Comparison of ENCODE assay signal across 25 mouse cellular contexts in the genomic region with DNA sequence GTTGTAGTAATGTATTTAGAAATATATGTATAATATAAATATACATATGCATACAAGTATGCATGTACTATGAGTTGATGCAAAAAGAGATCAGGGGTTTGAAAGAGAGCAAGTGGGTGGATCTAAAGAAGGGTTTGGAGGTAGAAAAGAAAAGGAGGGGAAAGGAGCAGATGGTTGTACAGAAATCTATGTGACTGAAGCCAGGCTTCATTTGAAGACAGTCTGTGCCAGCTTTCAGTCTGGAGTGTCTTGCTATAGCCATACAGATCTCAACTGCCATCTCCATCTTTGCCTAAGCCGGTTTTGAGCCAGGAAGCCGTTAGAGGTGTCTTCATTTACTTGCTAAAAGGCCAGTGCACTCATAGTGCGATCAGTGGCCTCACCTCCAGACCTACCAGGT. TPM values are rescaled to one million over a fixed set of nuclear protein-coding genes. Genes with fewer than 3 reads are reported as not detected.
DNase-seq lines count a peak whose midpoint lies in the region; ATAC-seq and TF ChIP-seq lines count a peak whose summit lies in the region.
"Had no signal": no experiment of that assay in that cellular context is flagged by ENCODE, and none has a peak within 500 bp of the region (broad histone marks: within the 10 kb centered on the region; RNA-seq: fewer than 3 reads in every experiment).

No protein-coding gene starts in this region.

- no peak overlapping the region for H3K9ac ChIP-seq in forebrain, postnatal 0 days
- H3K9ac ChIP-seq: embryonic facial prominence, embryonic 12.5 days; forebrain, embryonic 12.5 days had no signal

- ATAC-seq in forebrain, postnatal 0 days = no peak; the same call in 1 of the 2 replicates
- ATAC-seq: activated CD4-positive, CD25-positive, alpha-beta regulatory T cell, adult 4 months; CD4-positive, CD25-positive, alpha-beta regulatory T cell, adult 4 months; forebrain, embryonic 14.5 days; forebrain, embryonic 16.5 days; Patski had no signal

- H3K9me3 ChIP-seq in forebrain, postnatal 0 days (ENCODE audit: low read length) = no peaks in the 10 kb centered on the region
- no peaks in the 10 kb centered on the region for H3K9me3 ChIP-seq in forebrain, embryonic 10.5 days
- H3K9me3 ChIP-seq: embryonic facial prominence, embryonic 10.5 days; embryonic facial prominence, embryonic 12.5 days; forebrain, embryonic 12.5 days; G1E had no signal

- no peak overlapping the region for H3K4me3 ChIP-seq in forebrain, postnatal 0 days (ENCODE audit: low read depth, low read length)
- no peak overlapping the region for H3K4me3 ChIP-seq in forebrain, embryonic 10.5 days
- H3K4me3 ChIP-seq: embryonic facial prominence, embryonic 10.5 days; embryonic facial prominence, embryonic 12.5 days; forebrain, embryonic 12.5 days had no signal

- no peak overlapping the region for H3K27ac ChIP-seq in forebrain, postnatal 0 days (ENCODE audit: low read depth, low read length)
- no peak overlapping the region for H3K27ac ChIP-seq in forebrain, embryonic 10.5 days
- H3K27ac ChIP-seq: embryonic facial prominence, embryonic 10.5 days; embryonic facial prominence, embryonic 12.5 days; forebrain, embryonic 12.5 days had no signal

- peak; percentile 11 for DNase-seq in forebrain, postnatal 0 days
- DNase-seq in forebrain, embryonic 10.5 days (ENCODE audit: extremely low spot score, low spot score) = no peak
- peak; percentile 54 for DNase-seq in heart, adult 11 months
- no peak for DNase-seq in heart, adult 8-10 months (ENCODE audit: low spot score)
- DNase-seq in urinary bladder, adult 2 months (ENCODE audit: low spot score) = peak; percentile 10
- no peak for DNase-seq in urinary bladder, postnatal 25 days (ENCODE audit: low spot score)
- DNase-seq in layer of hippocampus, adult 18-20 months (ENCODE audit: low spot score in 2 of 2) = no peak
- DNase-seq: adrenal gland, adult 8-10 months; adrenal gland, postnatal 14 days; adrenal gland, postnatal 36 days; cerebellum, adult 11-12 months; cerebellum, adult 2 months; cerebellum, adult 9-10 months; cerebellum, postnatal 10 days; cerebellum, postnatal 25 days had no signal

- no peaks in the 10 kb centered on the region for H3K27me3 ChIP-seq in forebrain, postnatal 0 days (ENCODE audit: insufficient read depth, low read length)
- H3K27me3 ChIP-seq in forebrain, embryonic 10.5 days (ENCODE audit: poor library complexity, severe bottlenecking) = no peaks in the 10 kb centered on the region
- H3K27me3 ChIP-seq: CH12.LX; embryonic facial prominence, embryonic 12.5 days; forebrain, embryonic 12.5 days; Patski had no signal

- no peaks in the 10 kb centered on the region for H3K4me1 ChIP-seq in forebrain, postnatal 0 days (ENCODE audit: insufficient read depth)
- H3K4me1 ChIP-seq in forebrain, embryonic 10.5 days = no peaks in the 10 kb centered on the region
- H3K4me1 ChIP-seq: forebrain, embryonic 12.5 days had no signal

- 77% methylated on average over 3 of the region's 3 CpGs for WGBS in forebrain, postnatal 0 days
- 98% methylated on average over 3 of the region's 3 CpGs for WGBS in forebrain, embryonic 10.5 days

- H3K4me2 ChIP-seq in forebrain, postnatal 0 days (ENCODE audit: low read depth) = no peak overlapping the region
- H3K4me2 ChIP-seq: embryonic facial prominence, embryonic 12.5 days; forebrain, embryonic 12.5 days had no signal

- no peak for TF ChIP-seq CTCF in forebrain, postnatal 0 days (IDR thresholded peaks at IDR 0.05; ENCODE audit: low read depth)

- no peaks in the 10 kb centered on the region for H3K36me3 ChIP-seq in forebrain, postnatal 0 days (ENCODE audit: insufficient read depth)
- H3K36me3 ChIP-seq in forebrain, embryonic 10.5 days (replicated peaks) = no peaks in the 10 kb centered on the region
- H3K36me3 ChIP-seq: embryonic facial prominence, embryonic 10.5 days; embryonic facial prominence, embryonic 12.5 days; forebrain, embryonic 12.5 days; G1E had no signal

RNA-seq across cellular contexts. Expression of gene Stard5, which starts 16.5 kb away (rescaled TPM):
- total RNA-seq in forebrain, postnatal 0 days (2014; rRNA removed) = 6.5 and 9.6 TPM in 2 replicates
- 4.8 and 5.5 TPM in 2 replicates for polyA plus RNA-seq in forebrain, postnatal 0 days (2015; fragmentation: Nextera tagmentation; extraction: Ambion mirVana)
- polyA plus RNA-seq in forebrain, embryonic 10.5 days (2016; fragmentation: Nextera tagmentation; extraction: Ambion mirVana) = 12.6 and 14.2 TPM in 2 replicates
- total RNA-seq in heart, adult 8-10 months (2022) = 10 to 100 TPM in 2 of 4 experiments, 1 to 10 TPM in 2; 7.6 to 11.6 (median 9.3) TPM
- 47.2 and 48.8 TPM in 2 replicates for polyA plus RNA-seq in urinary bladder, adult 2 months (2012; rRNA removed)
- total RNA-seq in layer of hippocampus, adult 18-20 months (2021) = 10 to 100 TPM; 15.7 to 16.3 TPM

RNA-seq across cellular contexts. Expression of gene Tmc3, which starts 30.5 kb away (rescaled TPM):
- total RNA-seq in forebrain, postnatal 0 days (2014; rRNA removed) = 0.24 and 0.46 TPM in 2 replicates
- polyA plus RNA-seq in forebrain, postnatal 0 days (2015; fragmentation: Nextera tagmentation; extraction: Ambion mirVana) = 0.08 TPM in 1 of 2 replicates, not detected in the other
- 0.14 and 0.22 TPM in 2 replicates for polyA plus RNA-seq in forebrain, embryonic 10.5 days (2016; fragmentation: Nextera tagmentation; extraction: Ambion mirVana)
- total RNA-seq in heart, adult 8-10 months (2022) = under 1 TPM; 0.12 to 0.20 (median 0.19) TPM
- 0.12 TPM in 2 replicates for polyA plus RNA-seq in urinary bladder, adult 2 months (2012; rRNA removed)
- under 1 TPM; 0.25 to 0.35 TPM for total RNA-seq in layer of hippocampus, adult 18-20 months (2021)
- polyA plus RNA-seq: G1E had no signal

Comparison
In these comparisons a context has a peak if more than half of its experiments do, and no peak if none do; other contexts are left out.
1. DNase-seq: peak in forebrain, postnatal 0 days (single experiment), heart, adult 11 months (single experiment) and urinary bladder, adult 2 months (single experiment); none in forebrain, embryonic 10.5 days (single experiment), heart, adult 8-10 months (single experiment), urinary bladder, postnatal 25 days (single experiment) and layer of hippocampus, adult 18-20 months (0 of 2).